Mouse (Mus musculus) layer of hippocampus, adult 2 months (tissue): ENCODE results near the gene Tgfbr3l. TPM values are rescaled to one million over a fixed set of nuclear protein-coding genes. Genes with fewer than 3 reads are reported as not detected.

ENCODE experiments used
- DNase-seq, 2 experiments: peaks; one replicate each; pipeline ENCODE4 v3.0.0; 2022; ENCODE audit warnings: low spot score in 2 of 2
- H3K27ac ChIP-seq: fragments of 200-600 bp; 2 replicates; pipeline ENCODE4 v1.8.1; 2022
- H3K4me3 ChIP-seq: fragments of 200-600 bp; 2 replicates; pipeline ENCODE4 v1.8.1; 2022; ENCODE audit warnings: mild to moderate bottlenecking
- CTCF ChIP-seq: fragments of 200-600 bp; conservative IDR thresholded peaks from 2 replicates; pipeline ENCODE4 v1.8.1; 2022; ENCODE audit warnings: antibody characterized with exemption, mild to moderate bottlenecking, moderate library complexity
- total RNA-seq, 2 experiments: library from RNA; stranded (reverse); gene quantifications; 2 replicates each; pipeline ENCODE4 v1.2.3; 2021

Tgfbr3l gene
- total RNA-seq, 2 experiments from 2014 or later, result 18.0 to 20.3 TPM

DNA sequence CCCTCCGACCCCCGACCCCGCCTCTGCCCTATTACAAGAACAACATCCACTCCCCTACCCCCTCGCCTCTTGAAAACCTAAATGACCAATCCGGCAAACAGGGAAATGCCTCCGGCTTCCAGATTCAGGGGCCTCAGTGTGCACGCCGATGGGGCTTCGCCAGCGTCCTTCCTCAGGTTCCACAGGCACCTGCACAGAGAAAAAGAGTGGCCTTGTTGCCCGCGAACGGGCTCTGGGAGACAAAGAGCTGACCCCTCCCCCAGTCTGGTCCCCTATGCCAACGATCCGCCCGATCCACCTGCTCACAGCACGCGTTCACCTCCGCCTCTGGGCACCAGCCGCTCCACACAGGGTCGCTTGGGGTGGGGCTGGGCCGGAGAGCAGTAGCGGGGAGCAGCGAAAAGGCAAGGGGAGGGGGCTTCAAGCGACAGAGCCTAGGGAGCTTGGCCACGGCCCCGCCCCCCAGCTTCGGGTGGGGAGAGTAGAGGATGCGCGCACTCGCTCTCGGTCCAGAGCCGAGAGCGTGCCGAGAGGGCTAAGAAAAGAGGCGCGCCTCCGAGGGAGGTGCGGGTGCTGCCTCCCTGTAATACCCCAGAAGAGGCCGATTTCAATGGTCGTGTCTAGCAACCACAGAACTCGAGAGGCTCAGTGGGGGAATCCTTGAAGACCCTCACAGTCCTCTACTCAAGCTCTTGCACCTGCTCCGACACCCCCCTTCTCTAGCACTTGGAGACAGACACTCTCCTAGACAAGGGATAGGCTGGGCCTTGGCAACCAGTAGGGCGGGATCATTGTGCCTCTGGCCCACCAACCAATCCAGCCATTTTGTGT is 31.0 kb upstream of the Tgfbr3l start, which contains the start of gene Prr36:
Gene Prr36 (minus strand): TSS at position 669 of the 831 bp plus-strand sequence.
- H3K4me3 ChIP-seq, result peak within 1 kb of the TSS; percentile 80
- TF ChIP-seq CTCF, result no peak
- peak; percentile 47 to 66 for DNase-seq
- peak within 1 kb of the TSS; percentile 91 for H3K27ac ChIP-seq

DNA sequence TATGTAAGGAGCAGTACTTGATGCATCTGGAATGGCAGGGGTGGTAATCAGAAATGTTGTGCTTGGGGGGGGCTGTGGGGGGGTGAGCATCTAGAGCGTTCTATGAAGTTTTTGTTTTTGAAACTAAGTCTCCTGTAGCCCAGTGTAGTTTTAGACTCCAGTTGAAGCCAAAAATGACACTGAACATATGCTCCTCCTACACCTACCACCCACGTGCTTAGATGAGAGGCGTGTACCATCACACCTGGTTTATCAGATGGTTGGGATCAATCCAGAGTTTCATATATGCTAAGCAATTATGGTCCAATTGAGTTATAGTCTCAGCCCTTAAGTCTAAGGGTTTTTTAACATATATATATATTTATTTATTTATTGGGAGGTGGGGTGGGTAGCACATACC is 28.4 kb upstream of the Tgfbr3l start:
- DNase-seq, result no peak
- no peak for TF ChIP-seq CTCF
- Histone ChIP-seq H3K27ac (no peak overlapping the region), H3K4me3 (no peak overlapping the region)

DNA sequence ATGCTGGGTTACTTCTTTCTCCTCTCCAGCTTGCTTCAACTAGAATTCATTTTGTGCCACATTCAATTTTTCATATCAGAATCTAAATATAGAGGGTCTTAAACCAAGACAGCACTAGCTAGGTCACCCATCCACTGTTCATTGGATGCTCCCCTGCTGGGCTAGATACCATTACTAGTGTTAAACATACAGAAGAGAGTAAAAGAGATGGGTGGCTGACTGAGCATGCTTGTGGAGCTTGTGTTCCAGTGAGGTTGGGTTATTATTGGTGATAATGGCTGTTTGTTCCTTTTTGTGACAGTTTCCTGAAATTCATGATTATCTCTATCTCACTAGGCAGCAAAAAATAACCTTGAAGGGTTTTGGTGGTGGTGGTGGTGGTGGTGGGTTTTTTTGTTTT is 26.0 kb upstream of the Tgfbr3l start:
- H3K27ac ChIP-seq, result no peak overlapping the region
- no peak for DNase-seq
- H3K4me3 ChIP-seq, result no peak overlapping the region
- no peak for TF ChIP-seq CTCF

DNA sequence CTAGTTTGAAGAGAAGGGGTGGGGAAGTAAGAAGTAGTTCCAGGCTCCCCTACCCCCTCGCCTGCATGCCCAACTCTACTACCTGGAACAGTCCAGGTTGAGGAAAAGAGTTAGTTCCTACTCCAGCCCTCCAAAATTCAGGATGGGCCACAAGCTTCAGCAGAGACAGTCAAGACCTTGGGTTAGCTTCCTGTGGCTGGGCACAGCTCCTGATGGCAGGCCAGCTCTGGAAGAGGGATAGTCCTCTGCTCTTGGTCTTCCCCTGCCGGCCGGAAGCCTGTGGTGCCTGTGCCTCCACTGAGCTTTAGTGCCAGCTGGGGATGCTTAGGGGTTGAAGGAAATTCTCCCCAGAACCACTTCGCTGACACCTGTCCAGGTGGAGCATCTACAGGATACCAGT is 21.7 kb upstream of the Tgfbr3l start:
- Histone ChIP-seq H3K4me3 (no peak overlapping the region), H3K27ac (no peak overlapping the region)
- no peak for DNase-seq
- no peak for TF ChIP-seq CTCF

DNA sequence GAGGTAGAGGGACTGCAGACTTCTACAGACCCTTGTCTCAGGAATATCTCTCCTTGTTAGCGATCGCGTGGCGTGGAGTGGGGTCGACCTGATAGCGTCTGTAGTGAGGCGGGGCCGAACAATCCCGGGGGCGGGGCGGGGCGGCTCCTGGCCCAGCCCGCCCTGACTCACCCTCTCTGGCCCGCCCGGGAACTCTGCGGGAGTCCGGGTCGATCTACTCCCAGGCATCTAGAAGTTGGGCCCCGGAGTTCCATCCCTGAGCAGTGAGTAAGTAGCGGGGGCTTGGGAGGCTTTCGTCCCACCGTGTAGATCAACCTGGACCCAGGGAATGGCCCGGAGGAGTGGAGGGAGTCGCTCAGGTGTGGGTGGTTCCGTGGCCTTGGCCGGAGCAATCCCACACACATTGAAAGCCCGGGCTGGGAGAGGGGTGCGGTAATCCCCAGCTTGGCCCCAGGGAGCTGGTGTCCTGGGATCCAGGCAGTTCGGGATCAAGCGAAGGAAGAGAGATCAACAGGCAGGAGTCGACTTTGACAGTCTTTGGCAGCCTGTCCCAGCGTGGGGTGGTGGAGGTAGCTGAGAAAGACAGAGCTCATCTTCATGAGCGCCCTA is 21.2 kb upstream of the Tgfbr3l start, which contains the start of gene Lrrc8e:
Gene Lrrc8e (plus strand): TSS at position 89 of the 609 bp plus-strand sequence.
- no peak for DNase-seq
- no peak for TF ChIP-seq CTCF
- no peak within 1 kb of the TSS for H3K27ac ChIP-seq
- no peak within 1 kb of the TSS for H3K4me3 ChIP-seq

DNA sequence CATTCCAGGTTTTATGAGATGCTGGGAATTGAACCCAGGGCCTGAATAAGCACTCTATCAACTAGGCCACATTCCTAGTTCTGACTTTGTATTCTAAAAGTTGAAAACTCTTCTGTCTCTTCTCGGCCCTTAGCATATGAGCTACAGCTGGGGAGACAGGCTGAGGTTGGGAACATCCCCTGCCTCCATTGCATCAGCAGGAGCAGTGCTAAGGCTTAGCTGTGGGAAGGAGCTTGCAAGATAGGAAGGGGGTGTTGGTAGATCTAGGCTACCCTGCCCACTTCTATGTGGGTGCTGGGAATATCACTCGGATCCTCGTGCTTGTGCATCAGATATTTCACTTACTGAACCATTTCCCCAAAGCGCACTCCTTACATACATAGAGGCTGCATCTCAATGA is 20.1 kb upstream of the Tgfbr3l start:
- DNase-seq, result no peak
- H3K27ac ChIP-seq, result no peak overlapping the region
- no peak for TF ChIP-seq CTCF
- H3K4me3 ChIP-seq, result no peak overlapping the region

DNA sequence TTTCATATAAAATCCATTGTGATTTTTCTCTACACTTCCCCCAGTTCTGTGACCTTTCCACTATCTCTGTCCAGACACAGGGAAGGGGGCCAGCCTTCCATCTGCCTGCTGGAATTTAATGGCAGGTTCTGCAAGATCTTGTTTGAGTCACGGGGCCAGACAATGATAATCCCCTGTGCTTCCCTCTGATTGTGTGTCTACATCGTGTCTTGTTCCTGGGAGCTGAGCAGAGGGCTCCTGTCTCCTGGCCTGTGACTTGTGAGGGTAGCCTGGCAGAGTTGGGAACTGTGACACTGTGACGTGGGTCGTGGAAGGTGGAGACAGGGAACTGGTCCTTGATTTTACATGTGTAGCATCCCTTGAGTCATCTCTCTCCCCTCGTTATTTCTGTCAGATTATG is 18.2 kb upstream of the Tgfbr3l start:
- DNase-seq, result no peak
- Histone ChIP-seq H3K27ac (no peak overlapping the region), H3K4me3 (no peak overlapping the region)
- no peak for TF ChIP-seq CTCF

DNA sequence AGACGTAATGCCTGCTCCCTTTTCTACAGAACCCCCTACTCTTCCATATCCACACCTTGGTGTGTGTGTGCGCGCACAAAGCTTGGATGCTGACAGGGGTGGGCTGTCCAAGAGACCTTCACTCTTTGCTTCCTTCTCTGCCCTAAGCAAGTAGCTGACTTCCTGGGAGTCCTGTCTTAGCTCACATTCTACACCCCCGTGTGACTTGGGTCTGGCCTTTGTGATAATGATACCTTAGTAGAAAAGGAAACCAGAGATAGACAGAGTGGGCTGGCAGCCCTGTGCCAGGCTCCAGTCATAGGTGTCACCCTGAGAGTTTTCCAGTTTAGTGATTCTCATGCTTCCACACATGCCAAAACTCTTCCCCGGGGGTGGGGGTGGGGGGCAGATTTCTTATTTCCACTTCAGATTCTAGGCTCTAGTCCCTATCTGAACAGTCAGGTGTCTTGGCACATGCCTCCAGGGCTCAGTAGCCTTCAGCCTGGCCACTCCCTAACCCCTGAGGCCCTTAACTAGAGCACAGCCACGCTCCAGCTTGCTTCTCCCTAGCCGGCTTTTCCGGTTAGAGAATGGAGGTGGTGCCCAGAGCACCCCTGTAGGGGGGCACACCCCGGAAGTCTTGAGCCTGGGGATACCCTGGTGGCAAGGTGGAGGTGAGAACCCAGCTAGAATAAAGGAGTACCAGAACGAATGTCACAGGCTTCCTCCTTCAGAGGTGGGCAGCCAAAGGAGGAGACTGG is 17.2 kb upstream of the Tgfbr3l start:
- no peak overlapping the region for H3K27ac ChIP-seq

DNA sequence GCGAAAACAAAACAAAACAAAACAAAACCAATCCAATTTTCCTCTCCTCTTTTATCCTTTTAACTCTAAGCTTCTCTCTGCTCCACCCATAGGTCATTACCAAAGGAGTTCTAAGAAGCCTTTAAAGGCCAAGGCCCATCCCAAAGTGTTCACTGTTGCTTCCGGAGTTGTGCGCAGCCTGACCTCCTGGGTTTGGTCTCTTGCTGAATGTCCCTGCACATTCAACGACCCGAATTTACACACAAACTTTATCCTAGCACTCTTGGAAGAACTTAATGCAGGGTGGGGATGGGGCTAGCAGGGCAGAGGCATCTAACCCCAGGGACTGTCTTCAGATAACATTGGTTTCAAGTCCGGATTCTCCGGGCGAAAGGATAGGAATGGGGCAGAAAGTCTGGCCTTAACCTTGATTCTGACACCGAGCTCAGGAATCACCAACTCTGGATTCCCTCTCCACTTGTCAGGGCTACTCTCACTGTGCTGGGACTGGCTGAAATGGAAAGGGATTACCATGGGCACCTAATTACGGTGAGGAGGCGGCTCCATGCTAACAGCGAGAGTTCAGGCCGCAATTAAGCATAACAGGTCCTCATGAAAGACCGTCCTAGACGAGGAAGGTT is 10.1 kb upstream of the Tgfbr3l start:
- H3K4me3 ChIP-seq, result peak overlapping the region; percentile 92
- TF ChIP-seq CTCF, result no peak
- H3K27ac ChIP-seq, result peak overlapping the region; percentile 94
- no peak for DNase-seq

More for the DNA sequence above, 17.2 kb upstream of the Tgfbr3l start:
- DNase-seq, result no peak
- H3K4me3 ChIP-seq, result no peak overlapping the region
- no peak for TF ChIP-seq CTCF

DNA sequence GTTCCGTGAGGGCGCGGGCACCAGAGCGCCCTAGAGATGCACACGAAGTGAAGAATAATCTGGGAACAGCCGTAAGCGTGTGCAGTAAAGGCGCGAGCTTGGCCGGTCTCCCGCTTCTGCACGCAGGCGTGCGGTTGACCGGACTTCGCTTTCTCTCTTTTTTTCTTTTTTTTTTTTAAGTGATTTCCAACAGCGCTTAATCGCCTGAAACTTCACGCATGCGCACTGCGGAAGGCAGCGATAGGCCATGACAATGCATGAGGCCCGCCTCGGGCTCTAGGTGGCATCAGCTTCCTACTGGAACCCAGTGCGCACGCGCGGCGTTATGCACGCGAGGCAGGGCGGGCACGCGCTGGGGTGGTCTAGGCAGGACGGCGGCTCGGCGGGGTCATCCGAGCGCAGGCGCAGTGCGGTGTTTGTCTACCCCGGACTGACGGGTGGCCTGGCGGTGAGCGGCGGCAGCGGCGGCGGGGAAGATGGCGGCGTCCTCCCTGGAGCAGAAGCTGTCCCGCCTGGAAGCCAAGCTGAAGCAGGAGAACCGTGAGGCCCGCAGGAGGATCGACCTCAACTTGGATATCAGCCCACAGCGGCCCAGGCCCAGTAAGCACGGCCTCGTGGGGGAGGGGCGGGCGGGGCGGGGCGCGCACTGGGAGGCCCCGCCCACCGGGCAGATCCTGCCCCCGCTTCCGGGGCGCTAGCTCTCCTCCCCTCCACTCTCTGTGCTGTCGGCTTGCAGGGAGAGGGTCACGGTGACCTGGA is 9.4 kb upstream of the Tgfbr3l start, which contains the start of the genes Map2k7 and Gm49320:
Gene Map2k7 (plus strand): TSS at position 307 of the 759 bp plus-strand sequence.
Gene Gm49320 (plus strand): TSS at position 432 of the 759 bp plus-strand sequence.
- H3K4me3 ChIP-seq, result peak within 1 kb of the TSS; percentile 92
- peak; percentile 80 for TF ChIP-seq CTCF
- peak; percentile 100 for DNase-seq
- peak within 1 kb of the TSS; percentile 94 for H3K27ac ChIP-seq

DNA sequence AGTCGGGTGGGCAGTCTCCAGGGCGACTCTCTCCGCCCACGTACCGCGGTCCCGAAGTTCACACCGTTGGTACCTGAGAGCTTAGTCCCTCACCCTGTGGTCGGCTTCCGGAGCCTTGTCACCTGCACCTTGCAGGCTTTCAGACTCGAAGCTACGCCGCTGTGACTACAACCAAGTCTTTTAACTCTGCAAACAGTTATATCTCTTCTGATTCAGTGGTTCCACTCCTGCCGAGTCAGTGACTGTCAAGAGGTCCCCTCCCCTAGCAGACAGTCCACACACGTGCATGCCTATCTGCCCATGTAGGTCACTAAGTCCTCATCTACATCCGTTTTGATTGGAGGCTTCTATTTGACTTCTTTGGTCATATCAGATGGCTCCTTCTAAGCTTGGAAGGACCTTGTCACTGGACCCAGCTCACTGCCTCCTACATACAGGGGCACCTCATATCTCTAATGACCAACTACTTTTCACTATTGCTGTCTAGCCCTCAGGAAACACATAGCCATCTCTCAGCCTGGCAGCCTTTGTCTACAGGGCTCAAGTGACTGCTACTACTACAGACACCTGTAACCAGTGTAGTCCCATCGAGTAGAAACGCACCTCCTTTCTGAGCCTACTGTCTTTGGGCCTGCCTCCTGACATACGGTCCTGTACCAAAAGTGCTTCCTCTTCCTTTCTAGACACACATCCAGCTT is 8.7 kb upstream of the Tgfbr3l start:
- DNase-seq, result no peak
- Histone ChIP-seq H3K27ac (peak overlapping the region; percentile 94), H3K4me3 (peak overlapping the region; percentile 92)
- no peak for TF ChIP-seq CTCF
